Mouse (Mus musculus) liver, embryonic 15.5 days (tissue): ENCODE data around the gene Pde10a. TPM values are rescaled to one million over a fixed set of nuclear protein-coding genes. Genes with fewer than 3 reads are reported as not detected.

Experiments used
- ATAC-seq: fragments of 200-750 bp; cut with Nextera tagmentation; 2 replicates; pipeline ENCODE4 v1.8.0; 2017; ENCODE audit warnings: moderate number of reproducible peaks, mild to moderate bottlenecking, moderate library complexity; ENCODE audit not compliant: insufficient read depth
- H3K27ac ChIP-seq: fragments of 300-500 bp; sonication (generic); replicated peaks from 2 replicates; pipeline ENCODE4 v1.5.1; 2015; ENCODE audit warnings: mild to moderate bottlenecking, inconsistent platforms
- H3K27me3 ChIP-seq: fragments of 300-500 bp; sonication (generic); 2 replicates; pipeline ENCODE4 v1.6.1; 2015; ENCODE audit warnings: mild to moderate bottlenecking, inconsistent platforms
- H3K36me3 ChIP-seq: fragments of 300-500 bp; sonication (generic); replicated peaks from 2 replicates; pipeline ENCODE4 v1.6.1; 2015; ENCODE audit warnings: moderate library complexity, mild to moderate bottlenecking, inconsistent platforms
- H3K4me1 ChIP-seq: fragments of 300-500 bp; sonication (generic); replicated peaks from 2 replicates; pipeline ENCODE4 v1.6.1; 2015; ENCODE audit warnings: inconsistent platforms
- H3K4me2 ChIP-seq: fragments of 300-500 bp; sonication (generic); 2 replicates; pipeline ENCODE4 v1.6.1; 2015; ENCODE audit warnings: moderate library complexity, mild to moderate bottlenecking, inconsistent platforms
- H3K4me3 ChIP-seq: fragments of 300-500 bp; sonication (generic); replicated peaks from 2 replicates; pipeline ENCODE4 v1.5.1; 2015; ENCODE audit warnings: mild to moderate bottlenecking, inconsistent platforms
- H3K9ac ChIP-seq: fragments of 300-500 bp; sonication (generic); 2 replicates; pipeline ENCODE4 v1.6.1; 2015; ENCODE audit warnings: moderate library complexity, mild to moderate bottlenecking, inconsistent platforms
- H3K9me3 ChIP-seq: fragments of 300-500 bp; sonication (generic); replicated peaks from 2 replicates; pipeline ENCODE4 v1.6.1; 2016; ENCODE audit warnings: inconsistent platforms
- WGBS: fragments of 180-500 bp; shearing (Covaris S2); methylation state at CpG from one replicate; pipeline ENCODE4 v1.1.7; 2015; ENCODE audit warnings: mixed read lengths; ENCODE audit not compliant: insufficient replicate concordance; 5-methylcytosine and 5-hydroxymethylcytosine counted together
- polyA plus RNA-seq: library from polyadenylated mRNA; unstranded; fragments of >200 nt; fragmentation: Nextera tagmentation; extraction: Ambion mirVana; gene quantifications from 2 replicates; pipeline ENCODE4 v1.2.1, GENCODE M21; 2015

Gene Pde10a
- polyA plus RNA-seq, 1 experiment from 2014 or later, result 0.67 TPM

DNA sequence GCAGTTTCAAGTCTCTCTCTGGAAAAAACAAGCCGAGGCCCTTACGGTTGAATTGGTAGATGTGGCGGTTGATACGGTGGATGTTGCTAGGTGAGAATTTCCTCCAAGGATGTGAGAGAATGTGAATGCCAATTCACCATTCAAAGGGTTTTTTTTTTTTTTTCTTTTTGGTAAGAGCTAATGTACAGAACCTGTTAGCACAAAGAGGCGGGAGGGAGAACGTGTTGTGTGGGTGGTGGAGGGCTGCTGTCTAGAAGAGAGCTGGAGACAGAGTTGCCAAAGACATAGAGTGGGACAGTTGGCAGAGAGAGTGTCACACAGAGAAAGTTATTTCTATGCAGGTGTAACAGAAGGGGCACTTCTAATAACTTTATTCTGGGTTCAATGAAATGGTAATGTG lies 260.7 kb downstream of the Pde10a start:
- Histone ChIP-seq H3K27me3 (no peaks in the 10 kb centered on the region), H3K27ac (no peak overlapping the region), H3K4me2 (no peak overlapping the region), H3K4me1 (no peaks in the 10 kb centered on the region), H3K9ac (no peak overlapping the region), H3K36me3 (no peaks in the 10 kb centered on the region), H3K4me3 (no peak overlapping the region), H3K9me3 (no peaks in the 10 kb centered on the region)
- WGBS, result 84% methylated on average over 6 of the region's 6 CpGs
- no peak for ATAC-seq

DNA sequence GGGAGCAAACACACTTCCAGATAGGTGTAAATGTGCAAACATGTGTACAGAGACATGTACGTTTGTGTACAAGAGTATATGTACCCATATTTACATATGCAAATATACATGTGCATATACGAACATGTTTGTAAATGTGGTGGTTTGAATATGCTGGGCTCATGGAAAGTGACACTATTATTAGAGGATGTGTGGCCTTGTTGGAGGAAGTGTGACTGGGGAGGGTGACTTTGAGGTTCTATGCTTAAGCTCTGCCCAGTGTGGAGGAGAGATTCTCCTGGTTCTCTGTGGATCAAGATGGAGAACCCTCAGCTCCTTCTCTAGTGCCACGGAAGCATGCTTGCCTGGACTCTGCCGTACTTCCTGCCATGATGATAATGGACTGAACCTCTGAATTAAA lies 261.3 kb downstream of the Pde10a start:
- H3K9ac ChIP-seq, result no peak overlapping the region
- ATAC-seq, result no peak
- no peaks in the 10 kb centered on the region for H3K4me1 ChIP-seq
- 62% methylated on average over 4 of the region's 4 CpGs for WGBS
- no peak overlapping the region for H3K27ac ChIP-seq
- H3K4me3 ChIP-seq, result no peak overlapping the region
- no peaks in the 10 kb centered on the region for H3K27me3 ChIP-seq
- no peaks in the 10 kb centered on the region for H3K36me3 ChIP-seq
- H3K9me3 ChIP-seq, result no peaks in the 10 kb centered on the region
- H3K4me2 ChIP-seq, result no peak overlapping the region

- Histone ChIP-seq H3K4me3 (no peak overlapping the region), H3K9ac (no peak overlapping the region), H3K4me2 (no peak overlapping the region), H3K9me3 (no peaks in the 10 kb centered on the region), H3K27ac (no peak overlapping the region), H3K27me3 (peaks cover 6% of the 10 kb centered on the region; the same call in 1 of the 2 replicates), H3K36me3 (no peaks in the 10 kb centered on the region), H3K4me1 (no peaks in the 10 kb centered on the region)
- 50% methylated on average over 8 of the region's 8 CpGs for WGBS
- no peak for ATAC-seq
These were observed 262.6 kb downstream of the Pde10a start for GRCm38 (mm10) chr17:8787762-8788161.

- Histone ChIP-seq H3K36me3 (no peaks in the 10 kb centered on the region), H3K4me2 (no peak overlapping the region), H3K9me3 (no peaks in the 10 kb centered on the region), H3K4me1 (no peaks in the 10 kb centered on the region), H3K27me3 (peaks cover 15% of the 10 kb centered on the region; the same call in 1 of the 2 replicates), H3K27ac (no peak overlapping the region), H3K9ac (no peak overlapping the region), H3K4me3 (no peak overlapping the region)
- no peak for ATAC-seq
- 55% methylated on average over 4 of the region's 4 CpGs for WGBS
These were observed 266.4 kb downstream of the Pde10a start for GRCm38 (mm10) chr17:8791561-8791960.

- H3K4me1 ChIP-seq, result no peaks in the 10 kb centered on the region; the same call in 1 of the 2 replicates
- no peak overlapping the region for H3K27ac ChIP-seq
- no peaks in the 10 kb centered on the region for H3K9me3 ChIP-seq
- H3K36me3 ChIP-seq, result no peaks in the 10 kb centered on the region
- no peak overlapping the region for H3K4me3 ChIP-seq
- no peak overlapping the region for H3K4me2 ChIP-seq
- no peak for ATAC-seq
- no peak overlapping the region for H3K9ac ChIP-seq
- 54% methylated on average over 7 of the region's 7 CpGs for WGBS
- H3K27me3 ChIP-seq, result peaks cover 20% of the 10 kb centered on the region; the same call in 1 of the 2 replicates
These were observed 267.4 kb downstream of the Pde10a start for GRCm38 (mm10) chr17:8792611-8793010.

DNA sequence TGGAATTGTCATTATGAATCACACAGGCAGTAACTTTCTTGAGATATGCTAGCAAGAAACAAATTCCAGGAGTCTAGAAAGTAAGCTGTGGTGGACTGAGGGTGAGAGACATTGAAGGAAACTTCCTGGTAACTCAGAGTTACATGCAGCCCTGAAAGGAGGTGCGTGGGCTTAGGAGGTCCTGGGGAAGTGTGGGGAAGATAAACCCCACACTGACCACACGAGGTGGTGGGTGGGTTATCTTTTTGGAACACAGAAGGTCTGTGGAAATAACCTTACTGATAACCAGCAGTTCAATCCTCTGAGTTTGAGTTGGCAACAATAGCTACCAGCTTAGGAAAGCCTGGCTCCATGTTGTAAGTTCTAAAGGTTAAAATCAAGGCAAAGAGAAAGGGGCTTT lies 272.5 kb downstream of the Pde10a start:
- Histone ChIP-seq H3K9ac (no peak overlapping the region), H3K27me3 (peaks cover 63% of the 10 kb centered on the region), H3K4me2 (no peak overlapping the region), H3K36me3 (no peaks in the 10 kb centered on the region), H3K27ac (no peak overlapping the region), H3K4me3 (no peak overlapping the region), H3K4me1 (peaks cover 7% of the 10 kb centered on the region), H3K9me3 (no peaks in the 10 kb centered on the region)
- no peak for ATAC-seq
- WGBS, result 5% methylated on average over 2 of the region's 2 CpGs

GRCm38 (mm10) chr17:8798531-8799295 lies 273.5 kb downstream of the Pde10a start:
- Histone ChIP-seq H3K27me3 (peaks cover 73% of the 10 kb centered on the region), H3K9ac (no peak overlapping the region), H3K4me2 (no peak overlapping the region), H3K27ac (no peak overlapping the region), H3K4me1 (peaks cover 7% of the 10 kb centered on the region), H3K9me3 (no peaks in the 10 kb centered on the region), H3K4me3 (no peak overlapping the region), H3K36me3 (no peaks in the 10 kb centered on the region)
- WGBS, result 3% methylated on average over 12 of the region's 12 CpGs
- no peak for ATAC-seq

DNA sequence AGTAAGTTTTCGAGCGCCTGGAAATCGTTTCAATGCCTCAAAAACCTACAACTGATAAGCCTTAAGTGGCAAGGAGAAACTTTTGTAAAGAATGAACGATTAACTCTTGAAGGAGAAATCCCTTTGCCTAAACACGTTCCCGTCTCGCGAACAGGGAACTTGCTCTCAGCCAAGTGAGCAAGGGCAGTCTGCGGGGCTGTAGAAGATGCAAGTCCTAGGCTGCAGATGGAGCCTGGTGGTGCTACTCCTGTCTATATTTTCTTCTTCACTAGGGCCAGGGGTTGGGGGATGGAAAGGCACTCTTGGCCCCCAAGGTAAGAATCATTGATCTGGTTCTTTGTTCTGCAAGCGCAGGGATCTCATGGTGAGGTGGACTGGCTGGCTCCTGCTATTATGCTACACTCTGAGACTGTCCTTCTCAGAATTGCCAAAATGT lies 274.1 kb downstream of the Pde10a start:
- Histone ChIP-seq H3K27me3 (peaks cover 79% of the 10 kb centered on the region), H3K9me3 (no peaks in the 10 kb centered on the region), H3K4me2 (no peak overlapping the region), H3K9ac (no peak overlapping the region), H3K4me3 (no peak overlapping the region), H3K36me3 (no peaks in the 10 kb centered on the region), H3K27ac (no peak overlapping the region), H3K4me1 (peaks cover 7% of the 10 kb centered on the region)
- no peak for ATAC-seq
- under 1% methylated on average over 10 of the region's 10 CpGs for WGBS

DNA sequence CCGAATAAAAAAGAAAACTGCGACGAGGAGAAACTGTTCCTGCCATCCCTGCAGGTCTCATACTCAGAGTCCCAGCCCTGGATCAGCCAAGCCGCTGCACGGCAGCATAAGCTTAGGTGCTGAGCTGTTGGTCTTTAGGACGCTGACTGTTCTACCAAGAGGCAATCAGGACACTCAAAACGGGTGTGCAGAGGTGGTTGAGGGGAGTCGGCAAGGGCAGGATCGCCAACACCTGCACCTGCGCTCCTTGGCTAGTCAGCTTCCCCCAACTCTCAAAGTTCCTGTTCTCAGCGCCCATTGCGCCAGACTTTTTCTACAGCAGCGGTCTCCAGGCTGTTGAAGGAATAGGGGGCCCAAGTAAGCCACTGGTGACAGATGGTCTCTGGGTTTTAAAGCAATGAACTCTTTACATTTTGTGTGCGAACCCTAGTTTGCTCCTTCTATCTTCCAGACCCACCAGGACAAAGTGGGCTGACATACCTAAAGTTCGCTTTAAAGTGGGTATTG lies 274.8 kb downstream of the Pde10a start:
- no peak overlapping the region for H3K27ac ChIP-seq
- no peak for ATAC-seq
- no peaks in the 10 kb centered on the region for H3K36me3 ChIP-seq
- no peaks in the 10 kb centered on the region for H3K9me3 ChIP-seq
- H3K27me3 ChIP-seq, result peaks cover 81% of the 10 kb centered on the region
- 0 out of 2 replicates have a peak overlapping the region, but pooled peaks have one; percentile 10 for H3K4me2 ChIP-seq
- WGBS, result under 1% methylated on average over 15 of the region's 15 CpGs
- H3K4me1 ChIP-seq, result peaks cover 7% of the 10 kb centered on the region
- no peak overlapping the region for H3K4me3 ChIP-seq
- no peak overlapping the region for H3K9ac ChIP-seq

DNA sequence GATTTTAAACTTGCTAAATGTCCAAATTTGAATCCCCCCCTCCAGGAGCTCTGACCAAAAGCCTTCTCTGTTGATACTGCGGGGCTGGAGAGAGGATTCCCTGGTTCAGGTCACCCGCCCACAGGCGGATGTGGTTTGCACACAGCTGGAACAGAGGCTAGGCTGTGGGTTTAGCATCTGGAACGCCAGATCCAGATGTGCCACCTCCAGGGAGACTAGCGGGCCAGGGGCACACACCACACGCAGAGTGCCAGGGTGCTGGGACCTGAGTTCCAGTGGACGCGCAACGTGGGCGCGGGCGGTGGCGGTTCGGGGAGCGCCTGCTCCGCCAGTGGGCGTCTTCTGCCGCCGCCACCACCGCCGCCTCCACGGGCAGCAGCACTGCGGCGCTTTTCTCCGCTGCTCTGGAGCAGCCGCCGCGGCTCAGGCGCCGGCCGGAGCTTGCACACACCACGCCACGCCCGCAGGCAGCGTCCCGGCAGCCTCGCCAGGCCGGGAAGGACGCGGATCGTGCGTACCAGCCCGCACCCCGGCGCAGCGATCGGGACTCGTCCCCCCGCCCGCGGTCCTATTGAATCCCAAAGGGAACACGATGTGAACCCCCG lies 275.4 kb downstream of the Pde10a start:
- no peak overlapping the region for H3K9ac ChIP-seq
- peaks cover 86% of the 10 kb centered on the region for H3K27me3 ChIP-seq
- ATAC-seq, result no peak
- no peaks in the 10 kb centered on the region for H3K9me3 ChIP-seq
- H3K4me1 ChIP-seq, result peaks cover 7% of the 10 kb centered on the region
- peak overlapping the region; percentile 69 for H3K4me2 ChIP-seq
- no peak overlapping the region for H3K27ac ChIP-seq
- H3K36me3 ChIP-seq, result no peaks in the 10 kb centered on the region
- WGBS, result under 1% methylated on average over 53 of the region's 53 CpGs
- peak overlapping the region; percentile 49 for H3K4me3 ChIP-seq

GRCm38 (mm10) chr17:8801083-8801854 lies 276.1 kb downstream of the Pde10a start:
- Histone ChIP-seq H3K9ac (no peak overlapping the region), H3K4me1 (peaks cover 7% of the 10 kb centered on the region), H3K9me3 (no peaks in the 10 kb centered on the region), H3K27ac (no peak overlapping the region), H3K4me3 (peak overlapping the region; percentile 49), H3K4me2 (peak overlapping the region; percentile 69), H3K36me3 (no peaks in the 10 kb centered on the region), H3K27me3 (peaks cover 85% of the 10 kb centered on the region)
- WGBS, result under 1% methylated on average over 54 of the region's 72 CpGs
- peak; percentile 57 for ATAC-seq
